Mouse (Mus musculus) adrenal gland, adult 18-20 months (tissue): ENCODE measurements around the gene Cfap74. TPM values are rescaled to one million over a fixed set of nuclear protein-coding genes. Genes with fewer than 3 reads are reported as not detected.

ENCODE experiments used
- DNase-seq, 2 experiments: peaks; one replicate each; pipeline ENCODE4 v3.0.0; 2021 to 2022; ENCODE audit warnings: low spot score in 2 of 2
- total RNA-seq, 2 experiments: library from RNA; stranded (reverse); gene quantifications; 1 replicate in 1 of 2; 2 replicates in 1 of 2; pipeline ENCODE4 v1.2.3; 2021

The Cfap74 gene
- total RNA-seq, 2 experiments from 2014 or later, result 0.63 to 1.6 TPM

DNA sequence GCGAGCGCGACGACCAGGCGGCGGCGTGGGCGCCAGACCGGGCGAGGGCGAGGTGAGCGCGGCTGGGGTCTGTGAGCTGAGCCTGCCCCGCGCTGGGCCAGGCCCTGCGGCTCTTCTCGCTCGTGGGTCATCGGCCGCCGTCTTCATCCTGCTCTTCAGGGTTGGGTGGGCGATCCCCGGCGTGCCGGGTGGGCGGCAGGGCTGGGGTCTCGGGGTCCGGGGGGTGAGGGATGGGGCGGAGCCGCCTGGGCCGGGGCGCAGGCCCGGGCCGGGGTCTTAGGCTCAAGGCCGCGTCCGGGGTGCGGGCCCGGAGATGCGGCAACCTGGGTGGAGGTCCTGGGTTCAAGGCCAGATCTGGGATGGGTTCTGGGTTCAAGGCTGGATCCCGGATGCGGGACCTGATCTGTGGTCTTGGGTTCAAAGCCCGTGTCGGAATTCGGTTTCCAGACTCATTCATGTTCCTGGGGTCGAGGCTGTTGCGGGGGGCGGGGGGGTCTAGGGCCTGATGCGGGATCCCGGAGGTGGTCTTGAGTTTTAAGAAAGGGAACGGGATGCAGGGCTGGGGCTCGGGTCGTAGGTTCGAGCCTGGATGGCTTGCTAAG lies 82.6 kb downstream of the Cfap74 start:
- DNase-seq, result no peak

DNA sequence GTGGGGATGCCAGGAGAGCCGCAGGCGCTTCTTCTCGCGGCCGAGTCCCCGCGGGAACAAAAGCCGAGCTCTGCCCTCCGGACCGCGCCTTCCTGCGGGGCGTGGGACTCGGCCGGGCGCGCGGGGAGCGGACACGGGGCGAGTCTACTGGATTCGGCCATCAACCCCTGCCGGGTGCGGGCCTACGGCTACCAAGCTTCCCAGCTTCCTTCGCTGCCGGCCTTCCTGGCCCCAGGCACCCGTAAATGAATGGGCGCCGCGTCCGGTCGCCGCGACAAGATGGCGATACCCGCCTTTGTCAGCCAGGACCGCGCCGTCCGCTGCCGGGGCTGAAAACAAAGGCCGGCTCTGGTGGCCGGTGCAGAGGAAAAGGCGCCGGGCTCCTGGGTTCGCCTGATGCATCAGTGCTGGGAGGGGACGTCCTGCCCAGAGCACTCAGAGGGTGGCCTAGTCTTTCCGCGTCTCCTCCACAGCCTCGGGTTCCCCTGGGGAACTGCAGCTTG lies 83.2 kb downstream of the Cfap74 start:
- DNase-seq, result peak; percentile 61 to 67

DNA sequence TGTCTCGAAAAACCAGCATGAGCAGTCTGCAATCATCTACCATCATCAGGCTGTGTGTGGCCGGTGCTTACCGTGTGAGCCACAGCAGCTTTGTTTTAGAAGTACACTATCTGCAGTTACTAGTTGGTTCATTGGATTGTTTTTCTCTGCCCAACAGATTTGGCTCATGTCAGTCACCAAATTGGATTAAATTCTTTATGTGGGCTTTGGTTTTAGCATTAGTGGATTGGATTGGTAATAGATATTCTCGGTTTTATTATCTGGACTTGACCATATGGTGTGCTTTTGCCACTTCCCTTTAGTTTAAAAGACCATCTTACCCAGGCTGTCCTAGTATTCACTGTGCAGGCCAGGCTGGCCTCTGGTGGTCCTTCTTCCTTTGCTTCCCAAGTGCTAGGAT lies 85.9 kb downstream of the Cfap74 start:
- no peak for DNase-seq

DNA sequence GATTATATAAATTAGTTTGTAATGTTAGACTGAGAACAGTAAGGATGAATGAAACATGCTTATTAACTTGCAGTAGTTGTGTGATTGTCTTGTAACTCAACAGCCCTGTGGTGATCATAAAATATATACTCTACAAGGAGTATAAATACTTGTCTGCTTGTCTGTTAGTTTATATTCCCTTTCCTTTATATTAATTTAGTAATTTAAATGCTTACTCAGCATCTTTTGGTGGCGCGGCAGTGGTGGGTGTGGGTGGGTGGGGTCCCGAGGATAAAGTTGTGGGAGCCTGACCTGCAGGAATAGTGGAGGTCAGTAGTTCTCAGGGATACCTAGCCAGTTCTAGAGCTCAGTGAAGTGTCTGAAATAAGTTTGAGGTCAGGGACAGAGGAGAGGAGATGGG lies 89.0 kb downstream of the Cfap74 start:
- no peak for DNase-seq

DNA sequence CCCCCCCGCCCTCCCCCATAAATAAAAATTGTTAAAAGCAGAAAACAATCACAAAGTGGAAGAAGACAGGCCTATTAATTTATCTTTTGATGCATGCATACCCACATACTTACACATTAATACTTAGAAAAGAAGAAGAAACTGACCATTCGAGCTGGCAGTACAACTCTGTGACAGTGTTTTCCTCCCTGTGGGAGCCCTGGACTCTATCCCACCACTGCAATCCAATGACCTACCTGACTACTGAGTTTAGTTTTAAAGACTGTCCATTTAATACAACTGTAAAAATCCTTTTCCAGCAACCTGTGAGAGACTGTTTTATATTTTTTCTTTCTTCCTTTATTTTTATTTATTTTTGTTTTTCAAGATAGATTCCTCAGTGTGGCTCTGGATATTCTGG lies 92.1 kb downstream of the Cfap74 start:
- no peak for DNase-seq

DNA sequence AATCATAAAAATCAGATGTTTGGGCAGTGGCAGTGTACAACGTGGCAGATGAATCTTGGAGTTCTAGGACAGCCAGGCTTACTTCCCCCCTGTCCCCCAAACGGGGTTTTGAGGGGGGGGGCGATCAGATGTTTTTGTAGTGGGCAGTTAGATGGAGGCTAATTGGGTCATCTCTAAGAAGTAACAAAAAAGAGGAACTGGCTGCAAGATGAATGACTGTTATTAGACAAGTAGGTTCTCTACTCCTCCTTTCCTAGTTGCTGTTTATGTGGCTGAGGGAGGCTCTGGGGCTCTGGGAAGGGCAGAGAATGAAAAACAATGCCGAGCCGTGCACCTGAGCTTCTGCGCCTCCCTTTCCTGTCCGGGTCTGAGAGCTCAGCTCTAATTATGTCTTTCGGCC lies 96.1 kb downstream of the Cfap74 start:
- no peak for DNase-seq

DNA sequence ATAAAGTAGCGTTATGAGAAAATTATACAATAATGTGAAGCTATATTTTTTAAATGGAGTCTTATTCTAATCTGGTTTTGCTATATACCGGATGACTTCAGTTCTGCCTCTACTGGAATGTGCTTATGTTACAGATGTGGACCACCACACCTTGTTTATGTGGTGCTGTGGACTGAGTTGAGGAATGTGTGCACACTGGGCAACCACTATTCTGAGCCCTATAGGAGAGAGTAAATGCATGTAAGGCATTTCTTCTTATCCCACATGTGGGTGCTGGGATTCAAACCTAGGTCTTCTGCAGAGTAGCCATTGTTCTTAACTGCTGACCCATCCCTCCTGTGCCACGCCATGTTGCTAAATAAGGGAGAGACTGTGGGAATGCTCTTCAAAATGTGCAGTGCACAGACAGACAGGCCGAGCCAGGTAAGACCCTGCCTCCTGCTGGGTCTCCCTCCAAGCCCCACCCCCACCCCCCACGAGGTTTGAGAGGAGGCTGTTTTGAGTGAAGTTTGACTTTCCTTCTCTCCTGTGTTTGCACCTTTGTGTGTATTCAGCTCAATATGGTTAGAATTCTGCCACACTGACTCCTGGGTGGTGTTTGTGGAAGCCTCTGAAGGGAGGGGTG lies 96.8 kb downstream of the Cfap74 start:
- DNase-seq, result no peak

DNA sequence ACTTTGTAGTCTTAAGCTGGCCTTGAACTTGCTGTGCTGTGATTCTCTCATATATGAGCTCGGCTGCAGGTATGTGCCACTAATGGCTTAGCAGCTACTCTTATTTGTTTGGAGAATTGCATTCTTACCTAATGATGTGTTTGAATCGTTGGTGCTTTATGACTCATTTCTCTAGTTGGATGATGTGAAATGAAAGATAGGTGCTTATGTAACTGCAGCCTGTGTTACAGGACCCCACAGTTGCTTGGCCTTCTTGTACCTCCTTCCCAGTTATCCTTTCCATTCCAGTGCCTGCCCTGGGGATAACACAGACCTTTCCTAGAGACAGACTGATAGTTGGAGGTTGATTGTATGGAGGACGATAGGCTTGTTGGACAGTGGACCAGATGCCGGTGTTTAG lies 99.6 kb downstream of the Cfap74 start:
- no peak for DNase-seq

DNA sequence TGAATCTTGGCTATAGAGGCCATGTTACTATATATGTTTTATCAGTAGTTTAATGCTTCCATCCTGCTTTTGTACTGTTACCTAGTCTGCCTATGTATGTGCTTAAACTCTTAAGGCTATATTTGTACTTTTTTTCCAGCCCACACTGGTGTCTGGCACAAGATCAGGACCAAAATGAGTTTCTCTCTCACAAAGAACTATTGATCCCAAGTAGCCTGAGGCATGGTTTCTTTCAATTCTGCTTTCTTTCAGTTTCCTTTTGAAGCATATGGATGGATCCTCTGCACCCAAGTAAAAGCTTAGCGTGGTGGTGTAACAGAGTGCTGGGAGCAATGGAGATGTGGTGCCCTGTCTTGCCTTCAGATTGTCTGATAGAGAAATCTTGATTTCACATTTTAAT lies 102.0 kb downstream of the Cfap74 start:
- DNase-seq, result no peak

DNA sequence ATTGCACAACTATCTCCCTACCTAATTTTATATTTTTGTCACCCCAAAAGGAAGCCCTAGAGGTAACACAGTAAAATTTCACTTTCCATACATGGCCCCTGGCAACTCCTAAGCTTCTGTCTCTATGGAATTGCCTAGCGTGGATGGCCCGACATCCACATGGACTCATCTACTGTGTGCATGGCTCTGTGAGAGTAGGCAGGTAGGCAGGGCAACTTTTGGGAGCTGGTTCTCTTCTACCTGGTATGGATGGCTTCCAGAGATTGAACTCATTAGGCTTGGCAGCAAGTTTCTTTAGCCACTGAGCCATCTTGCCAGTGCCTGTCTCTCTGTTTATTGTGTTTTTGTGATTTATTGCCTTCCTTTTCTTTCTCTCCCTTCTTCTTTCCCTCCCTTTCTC lies 105.8 kb downstream of the Cfap74 start:
- DNase-seq, result no peak

Other genes starting within 250 kb of the Cfap74 start
- 10 to 100 TPM; 47.5 to 60.6 TPM for gene Ski, start 186.6 kb upstream of the Cfap74 start, total RNA-seq
- gene Faap20, start 159.4 kb upstream of the Cfap74 start, total RNA-seq, result 10 to 100 TPM; 46.6 to 54.5 TPM
- gene Prkcz, start 47.8 kb upstream of the Cfap74 start, total RNA-seq, result 1 to 10 TPM; 5.5 to 7.6 TPM
- under 1 TPM in 1 of 2 experiments, not detected in 1; 0.16 TPM for gene Gabrd, start 11.1 kb upstream of the Cfap74 start, total RNA-seq
- 1 to 10 TPM; 5.9 to 7.5 TPM for gene Tmem52, start 59.9 kb downstream of the Cfap74 start, total RNA-seq
- gene Gnb1, start 82.2 kb downstream of the Cfap74 start, total RNA-seq, result 100 to 1,000 TPM; 436 to 441 TPM
- gene Nadk, start 153.2 kb downstream of the Cfap74 start, total RNA-seq, result 100 to 1,000 TPM; 160 to 313 TPM
- gene Slc35e2, start 192.2 kb downstream of the Cfap74 start, total RNA-seq, result 10 to 100 TPM; 28.6 to 35.7 TPM
- gene Cdk11b, start 215.7 kb downstream of the Cfap74 start, total RNA-seq, result 10 to 100 TPM; 56.8 to 62.0 TPM
- gene Gm10563, start 236.2 kb downstream of the Cfap74 start, total RNA-seq, result not detected
- 10 to 100 TPM in 1 of 2 experiments, 1 to 10 TPM in 1; 5.6 to 12.8 TPM for gene Mmp23, start 244.2 kb downstream of the Cfap74 start, total RNA-seq